Mouse (Mus musculus) lung, adult 2 months (tissue): ENCODE measurements around the gene Rwdd2b.

Experiments
- CTCF ChIP-seq: fragments of 200-500 bp; IDR thresholded peaks from 2 replicates; pipeline ENCODE4 v1.5.1; 2011; ENCODE audit warnings: mild to moderate bottlenecking, low read length, control low read depth; ENCODE audit not compliant: insufficient read depth
- POLR2A ChIP-seq: fragments of 200-500 bp; IDR thresholded peaks from 2 replicates; pipeline ENCODE4 v1.6.1; 2011; ENCODE audit warnings: low read depth, mild to moderate bottlenecking, control low read depth, low read length, borderline replicate concordance; ENCODE audit errors: extremely low read depth

- TF ChIP-seq CTCF (no peak), POLR2A (no peak)
Measured at GRCm38 (mm10) chr16:87443245-87443644, 2.9 kb upstream of the Rwdd2b start.
